Mouse (Mus musculus) CH12.LX (cell line): ENCODE measurements around the gene Stk24. TPM values are rescaled to one million over a fixed set of nuclear protein-coding genes. Genes with fewer than 3 reads are reported as not detected.

Source experiments
- DNase-seq: peaks from one replicate; pipeline ENCODE4 v3.0.0-alpha.2; 2013; ENCODE audit errors: extremely low read depth
- H3K27ac ChIP-seq: 2 replicates; pipeline ENCODE4 v1.5.1; 2012; ENCODE audit warnings: low read depth, mild to moderate bottlenecking, control low read depth, moderate library complexity; ENCODE audit not compliant: insufficient read depth
- H3K27me3 ChIP-seq: replicated peaks from 2 replicates; pipeline ENCODE3; 2012; ENCODE audit warnings: inconsistent platforms
- H3K36me3 ChIP-seq, 2 experiments: replicated peaks in 1 of 2; 2 replicates each; pipeline versions ENCODE3 to v1.6.1; 2012; ENCODE audit warnings: inconsistent platforms in 1 of 2, low read length in 1 of 2, mild to moderate bottlenecking in 1 of 2, mixed read lengths in 1 of 2, moderate library complexity in 1 of 2; ENCODE audit not compliant: control insufficient read depth in 1 of 2, insufficient read depth in 1 of 2
- H3K4me1 ChIP-seq, 2 experiments: 2 replicates each; pipeline ENCODE4 v1.6.1; 2012; ENCODE audit warnings: inconsistent platforms in 1 of 2, moderate library complexity in 1 of 2; ENCODE audit not compliant: insufficient read depth in 2 of 2, control insufficient read depth in 1 of 2
- H3K4me2 ChIP-seq: 2 replicates; pipeline ENCODE4 v1.6.1; 2012; ENCODE audit warnings: low read depth, mild to moderate bottlenecking, control low read depth; ENCODE audit not compliant: poor library complexity, insufficient read depth, severe bottlenecking
- H3K4me3 ChIP-seq, 3 experiments: fragments of 150-350 bp in 1 of 3; sonication (generic) in 1 of 3; replicated peaks in 1 of 3; 2 replicates each; pipeline versions ENCODE3 to v1.5.1; 2011 to 2012; ENCODE audit warnings: low read depth in 2 of 3, low read length in 2 of 3, mild to moderate bottlenecking in 2 of 3, moderate library complexity in 2 of 3, control low read depth in 1 of 3, improper control_type of control experiment in 1 of 3, inconsistent platforms in 1 of 3, mixed read lengths in 1 of 3; ENCODE audit not compliant: poor library complexity in 1 of 3
- H3K79me2 ChIP-seq: replicated peaks from 2 replicates; pipeline ENCODE4 v1.6.1; 2012; ENCODE audit warnings: mild to moderate bottlenecking, moderate library complexity; ENCODE audit not compliant: control insufficient read depth, poor library complexity, insufficient read depth, severe bottlenecking; ENCODE audit errors: extremely low read depth
- H3K9ac ChIP-seq: 2 replicates; pipeline ENCODE4 v1.6.1; 2012; ENCODE audit warnings: low read depth, mild to moderate bottlenecking, control low read depth, moderate library complexity; ENCODE audit not compliant: insufficient read depth
- H3K9me3 ChIP-seq: replicated peaks from 2 replicates; pipeline ENCODE3; 2012; ENCODE audit warnings: low read length, inconsistent platforms, mixed read lengths
- BHLHE40 ChIP-seq: IDR thresholded peaks from 2 replicates; pipeline ENCODE4 v1.6.1; 2011; ENCODE audit warnings: mild to moderate bottlenecking, low read depth, low read length, improper control_type of control experiment
- CHD1 ChIP-seq: IDR thresholded peaks from 2 replicates; pipeline ENCODE4 v1.6.1; 2012; ENCODE audit warnings: low read depth, low read length, improper control_type of control experiment, inconsistent platforms
- CTCF ChIP-seq, 2 experiments: IDR thresholded peaks in 1 of 2; conservative IDR thresholded peaks in 1 of 2; 2 replicates each; pipeline ENCODE4 v1.5.1; 2011 to 2012; ENCODE audit warnings: low read depth in 2 of 2, low read length in 2 of 2, improper control_type of control experiment in 1 of 2, inconsistent platforms in 1 of 2, mild to moderate bottlenecking in 1 of 2, moderate library complexity in 1 of 2
- E2F4 ChIP-seq: IDR thresholded peaks from 2 replicates; pipeline ENCODE4 v1.6.1; 2011; ENCODE audit warnings: low read depth, low read length, improper control_type of control experiment; ENCODE audit not compliant: insufficient replicate concordance
- EP300 ChIP-seq: IDR thresholded peaks from 2 replicates; pipeline ENCODE4 v1.6.1; 2011; ENCODE audit warnings: low read length, improper control_type of control experiment
- ETS1 ChIP-seq: conservative IDR thresholded peaks from 2 replicates; pipeline ENCODE4 v1.6.1; 2012; ENCODE audit warnings: low read depth, mild to moderate bottlenecking, inconsistent platforms, low read length, improper control_type of control experiment, moderate library complexity
- KAT2A ChIP-seq: IDR thresholded peaks from 2 replicates; pipeline ENCODE4 v1.6.1; 2012; ENCODE audit warnings: low read length, improper control_type of control experiment, inconsistent platforms; ENCODE audit not compliant: insufficient replicate concordance
- MAZ ChIP-seq: IDR thresholded peaks from 2 replicates; pipeline ENCODE4 v1.6.1; 2012; ENCODE audit warnings: low read depth, mild to moderate bottlenecking, inconsistent platforms, low read length, improper control_type of control experiment, moderate library complexity
- POLR2A ChIP-seq: IDR thresholded peaks from 2 replicates; pipeline ENCODE4 v1.6.1; 2011; ENCODE audit warnings: low read depth, mild to moderate bottlenecking, improper control_type of control experiment, low read length
- USF2 ChIP-seq: conservative IDR thresholded peaks from 2 replicates; pipeline ENCODE4 v1.6.1; 2011; ENCODE audit warnings: low read depth, low read length, improper control_type of control experiment
- ZMIZ1 ChIP-seq: IDR thresholded peaks from 2 replicates; pipeline ENCODE4 v1.6.1; 2012; ENCODE audit warnings: low read depth, mild to moderate bottlenecking, inconsistent platforms, low read length, improper control_type of control experiment
- ZNF384 ChIP-seq: IDR thresholded peaks from 2 replicates; pipeline ENCODE4 v1.6.1; 2012; ENCODE audit warnings: low read depth, low read length, improper control_type of control experiment, inconsistent platforms
- dilution Hi-C: fragments of 300-500 bp; cut with MboI; formaldehyde crosslinking; loops from 2 replicates; pipeline ENCODE4 v1.14.3; 2020; ENCODE audit warnings: low sequenced_read_pairs; ENCODE audit not compliant: extremely low pct_unique_long_range_greater_than_20kb, extremely low pct_ligation_motif_present
- in situ Hi-C: fragments of 300-500 bp; cut with MboI; formaldehyde crosslinking; loops from 3 replicates; pipeline ENCODE4 v1.14.3; 2019; ENCODE audit warnings: low sequenced_read_pairs, low pct_ligation_motif_present, low pct_unique_long_range_greater_than_20kb, mixed read lengths
- polyA plus RNA-seq: library from polyadenylated mRNA; unstranded; fragments of >175 nt; gene quantifications from 2 replicates; pipeline ENCODE4 v1.2.1, GENCODE M21; 2012; ENCODE audit warnings: low read depth; ENCODE audit not compliant: insufficient read length
- total RNA-seq, 2 experiments: library from RNA; depleted of rRNA; stranded (reverse); fragments of 300-350 nt in 1 of 2; fragments of >200 nt in 1 of 2; gene quantifications; 2 replicates each; pipeline ENCODE4 v1.2.3; 2012 to 2014

The Stk24 gene
- total and polyA plus RNA-seq, 3 experiments = 35.5 to 96.7 (median 52.7) TPM

DNA sequence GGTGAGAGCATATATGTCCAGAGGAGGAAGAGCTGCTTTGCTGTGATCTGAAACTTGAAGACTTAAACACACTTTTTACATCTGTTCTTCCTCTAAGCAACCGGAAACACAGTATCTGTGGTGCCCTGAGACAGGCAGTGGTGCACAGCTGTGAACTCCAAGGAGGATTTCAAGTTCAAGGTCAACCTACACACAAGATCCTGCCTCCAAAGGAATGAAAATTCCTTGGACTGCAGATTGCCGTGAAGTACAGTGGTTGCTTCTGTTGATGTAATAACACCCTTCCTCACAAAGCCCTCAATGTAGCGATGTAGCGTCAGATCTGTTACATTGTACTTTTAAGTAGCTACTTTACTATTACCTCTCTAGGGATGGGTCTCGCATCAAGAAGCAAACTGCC, 30.5 kb downstream of the Stk24 start:
- H3K27ac ChIP-seq = no peak overlapping the region
- dilution Hi-C loops (no loop called here), in situ Hi-C loops (no loop called here)
- no peak overlapping the region for H3K9ac ChIP-seq
- no peak overlapping the region for H3K4me3 ChIP-seq
- H3K79me2 ChIP-seq = peaks cover 77% of the 10 kb centered on the region
- peaks cover 0 to 57% of the 10 kb centered on the region in 2 experiments for H3K36me3 ChIP-seq
- TF ChIP-seq KAT2A = 0 out of 2 replicates have a peak, but pooled peaks have one; percentile 17
- no peak for TF ChIP-seq BHLHE40
- no peak for TF ChIP-seq CTCF (conservative IDR thresholded peaks at IDR 0.05 in 1 of 2, IDR thresholded peaks at IDR 0.05 in 1 of 2; ENCODE audit: low read depth in 2 of 2, low read length in 2 of 2)
- no peaks in the 10 kb centered on the region for H3K27me3 ChIP-seq
- H3K4me1 ChIP-seq = peaks cover 38 to 98% of the 10 kb centered on the region in 2 experiments
- no peaks in the 10 kb centered on the region for H3K9me3 ChIP-seq
- no peak for DNase-seq
- H3K4me2 ChIP-seq = no peak overlapping the region

DNA sequence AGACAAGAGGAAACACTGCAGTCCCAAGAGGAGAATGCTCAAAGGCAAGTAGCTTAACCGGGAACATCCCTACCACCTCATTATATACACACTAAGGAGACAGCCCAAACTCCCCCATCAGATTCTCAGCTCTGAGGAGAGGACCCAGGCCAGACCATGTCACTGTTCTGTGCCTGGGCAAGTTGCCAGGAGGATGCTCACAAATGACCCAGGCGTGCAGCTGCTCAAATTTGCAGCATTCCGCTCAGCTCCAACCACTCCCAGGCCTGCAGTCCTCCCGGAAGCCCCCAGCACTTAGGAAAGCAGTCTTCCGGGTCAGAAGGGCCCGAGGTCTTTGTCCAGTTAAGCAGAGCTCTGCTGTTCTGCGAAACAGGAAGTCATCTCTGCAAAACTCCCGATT, 31.6 kb downstream of the Stk24 start:
- Histone ChIP-seq H3K36me3 (peaks cover 0 to 57% of the 10 kb centered on the region in 2 experiments), H3K9ac (no peak overlapping the region), H3K4me1 (peaks cover 38 to 98% of the 10 kb centered on the region in 2 experiments), H3K79me2 (peaks cover 76% of the 10 kb centered on the region), H3K4me3 (no peak overlapping the region), H3K9me3 (no peaks in the 10 kb centered on the region), H3K27me3 (no peaks in the 10 kb centered on the region), H3K4me2 (no peak overlapping the region), H3K27ac (no peak overlapping the region)
- no peak for DNase-seq
- dilution Hi-C loops (no loop called here), in situ Hi-C loops (no loop called here)
- TF ChIP-seq ZNF384 = no peak
- TF ChIP-seq POLR2A = 0 out of 2 replicates have a peak, but pooled peaks have one; percentile 9
- TF ChIP-seq E2F4 = no peak

DNA sequence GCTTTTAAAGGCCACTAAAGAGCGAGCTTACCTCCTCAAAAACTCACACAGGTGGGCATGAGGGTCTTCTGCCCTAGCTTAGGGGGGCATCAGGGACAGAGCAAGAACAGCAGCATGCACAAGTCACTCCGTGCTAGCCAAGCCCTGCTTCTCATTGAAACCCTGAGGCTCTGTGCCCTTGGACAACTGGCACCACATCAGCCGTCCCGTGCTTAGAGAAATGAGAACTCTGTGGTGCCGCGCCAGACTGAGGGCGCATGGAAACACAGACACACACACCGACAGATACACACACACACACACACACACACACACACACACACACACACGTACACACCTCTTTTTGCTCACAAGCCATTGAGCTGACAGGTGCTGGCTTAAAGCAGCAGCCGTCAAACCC, 32.7 kb downstream of the Stk24 start:
- H3K9me3 ChIP-seq = no peaks in the 10 kb centered on the region
- peaks cover 72% of the 10 kb centered on the region for H3K79me2 ChIP-seq
- H3K9ac ChIP-seq = no peak overlapping the region
- dilution Hi-C loops = no loop called here
- H3K36me3 ChIP-seq = peaks cover 0 to 54% of the 10 kb centered on the region in 2 experiments
- no peak overlapping the region for H3K4me3 ChIP-seq
- no peak overlapping the region for H3K4me2 ChIP-seq
- no peak for TF ChIP-seq USF2
- TF ChIP-seq CTCF (conservative IDR thresholded peaks at IDR 0.05 in 1 of 2, IDR thresholded peaks at IDR 0.05 in 1 of 2; ENCODE audit: low read depth in 2 of 2, low read length in 2 of 2) = no peak
- TF ChIP-seq EP300 = no peak
- no peak for TF ChIP-seq ZMIZ1
- no peak for TF ChIP-seq CHD1
- no peak for TF ChIP-seq MAZ
- TF ChIP-seq ETS1 = no peak
- no peak for TF ChIP-seq ZNF384
- TF ChIP-seq KAT2A = no peak
- no peak for DNase-seq
- H3K27me3 ChIP-seq = no peaks in the 10 kb centered on the region
- H3K4me1 ChIP-seq = peaks cover 41 to 98% of the 10 kb centered on the region in 2 experiments
- H3K27ac ChIP-seq = no peak overlapping the region
- in situ Hi-C loops = no loop called here
